12 mouse cellular contexts compared by ENCODE assay signal in the genomic region with DNA sequence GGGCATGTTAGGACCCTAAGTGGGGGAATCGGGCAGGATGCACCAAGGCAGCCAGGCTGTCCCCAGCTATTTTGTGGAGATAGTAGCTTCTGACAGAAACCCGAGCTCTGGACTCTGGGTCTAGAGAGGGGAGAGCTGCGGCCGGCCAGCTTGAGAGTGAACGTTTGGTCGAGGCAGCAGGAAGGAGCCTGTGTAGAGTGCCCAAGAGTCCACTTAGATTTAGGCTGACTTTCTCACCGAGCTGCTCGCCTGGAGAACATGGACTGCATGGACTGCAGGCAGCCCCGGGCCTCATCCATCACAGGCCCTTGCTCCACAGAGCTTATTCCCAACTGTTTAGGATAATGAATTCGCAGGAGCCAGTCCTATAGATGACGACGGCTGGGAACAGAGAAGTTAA. TPM values are rescaled to one million over a fixed set of nuclear protein-coding genes. Genes with fewer than 3 reads are reported as not detected.
A peak's percentile ranks its signal among the peaks of the same experiment; 100 is the strongest.
DNase-seq lines count a peak whose midpoint lies in the region; ATAC-seq and TF ChIP-seq lines count a peak whose summit lies in the region.
"Had no signal": no experiment of that assay in that cellular context is flagged by ENCODE, and none has a peak within 500 bp of the region (broad histone marks: within the 10 kb centered on the region; RNA-seq: fewer than 3 reads in every experiment).

No protein-coding gene starts in this region.

- H3K27ac ChIP-seq in intestine, embryonic 15.5 days = peak overlapping the region; percentile 55; the same call in 1 of the 2 replicates
- no peak overlapping the region for H3K27ac ChIP-seq in intestine, postnatal 0 days (ENCODE audit: low read depth, low read length)
- H3K27ac ChIP-seq in embryonic facial prominence, embryonic 13.5 days = peak overlapping the region; percentile 33; the same call in 1 of the 2 replicates
- H3K27ac ChIP-seq in hindbrain, embryonic 12.5 days = peak overlapping the region; percentile 96
- H3K27ac ChIP-seq in midbrain, embryonic 16.5 days (ENCODE audit: low read length) = peak overlapping the region; percentile 66; the same call in 1 of the 2 replicates
- H3K27ac ChIP-seq: kidney, postnatal 0 days; liver, embryonic 13.5 days had no signal

- H3K4me3 ChIP-seq in intestine, embryonic 15.5 days (replicated peaks) = no peak overlapping the region
- no peak overlapping the region for H3K4me3 ChIP-seq in intestine, postnatal 0 days (ENCODE audit: low read depth, low read length)
- H3K4me3 ChIP-seq in embryonic facial prominence, embryonic 13.5 days = no peak overlapping the region
- H3K4me3 ChIP-seq in hindbrain, embryonic 12.5 days = 0 out of 2 replicates have a peak overlapping the region, but pooled peaks have one; percentile 16
- H3K4me3 ChIP-seq in midbrain, embryonic 16.5 days (ENCODE audit: low read depth, low read length) = no peak overlapping the region
- H3K4me3 ChIP-seq: liver, embryonic 13.5 days had no signal

- no peak for DNase-seq in right cerebral cortex, postnatal 25 days
- DNase-seq in thymus, postnatal 14 days = no peak
- DNase-seq: adrenal gland, postnatal 14 days; liver, embryonic 13.5 days had no signal

- H3K9me3 ChIP-seq in intestine, embryonic 15.5 days = no peaks in the 10 kb centered on the region
- no peaks in the 10 kb centered on the region for H3K9me3 ChIP-seq in intestine, postnatal 0 days (ENCODE audit: control insufficient read depth)
- H3K9me3 ChIP-seq in embryonic facial prominence, embryonic 13.5 days = no peaks in the 10 kb centered on the region
- H3K9me3 ChIP-seq in hindbrain, embryonic 12.5 days (replicated peaks) = no peaks in the 10 kb centered on the region
- no peaks in the 10 kb centered on the region for H3K9me3 ChIP-seq in midbrain, embryonic 16.5 days (replicated peaks; ENCODE audit: control insufficient read depth, low read length, poor library complexity, severe bottlenecking)
- H3K9me3 ChIP-seq: liver, embryonic 13.5 days; megakaryocyte, embryonic 14.5 days had no signal

- H3K9ac ChIP-seq in intestine, embryonic 15.5 days = peak overlapping the region; percentile 6; the same call in 1 of the 2 replicates
- no peak overlapping the region for H3K9ac ChIP-seq in intestine, postnatal 0 days (ENCODE audit: low read depth, low read length)
- H3K9ac ChIP-seq in embryonic facial prominence, embryonic 13.5 days = 0 out of 2 replicates have a peak overlapping the region, but pooled peaks have one; percentile 11
- peak overlapping the region; percentile 43; the same call in 1 of the 2 replicates for H3K9ac ChIP-seq in hindbrain, embryonic 12.5 days
- peak overlapping the region; percentile 53; the same call in 1 of the 2 replicates for H3K9ac ChIP-seq in midbrain, embryonic 16.5 days (ENCODE audit: low read depth, low read length)
- H3K9ac ChIP-seq: liver, embryonic 13.5 days had no signal

- no peak for ATAC-seq in intestine, embryonic 15.5 days
- no peak for ATAC-seq in intestine, postnatal 0 days
- ATAC-seq in embryonic facial prominence, embryonic 13.5 days (ENCODE audit: insufficient number of reproducible peaks, insufficient read depth, low FRiP score, low TSS enrichment, low read depth) = no peak
- peak; percentile 27; the same call in 1 of the 2 replicates for ATAC-seq in hindbrain, embryonic 12.5 days (ENCODE audit: low FRiP score)
- no peak for ATAC-seq in midbrain, embryonic 16.5 days
- ATAC-seq in cerebellum, adult (ENCODE audit: insufficient number of reproducible peaks, low FRiP score, low TSS enrichment) = no peak

- 41% methylated on average over 12 of the region's 12 CpGs for whole genome bisulfite sequencing in intestine, embryonic 15.5 days
- 50% methylated on average over 12 of the region's 12 CpGs for WGBS in intestine, postnatal 0 days
- 20% methylated on average over 12 of the region's 12 CpGs for WGBS in embryonic facial prominence, embryonic 13.5 days
- WGBS in hindbrain, embryonic 12.5 days = 18% methylated on average over 12 of the region's 12 CpGs
- WGBS in midbrain, embryonic 16.5 days = 17% methylated on average over 12 of the region's 12 CpGs

- no peak for TF ChIP-seq CTCF in intestine, postnatal 0 days (IDR thresholded peaks at IDR 0.05; ENCODE audit: low read depth)

- H3K36me3 ChIP-seq in intestine, embryonic 15.5 days = 0 out of 2 replicates have a peak, but pooled peaks cover 5% of the 10 kb centered on the region
- H3K36me3 ChIP-seq in intestine, postnatal 0 days (ENCODE audit: control insufficient read depth, insufficient read depth) = peaks cover 7% of the 10 kb centered on the region
- H3K36me3 ChIP-seq in embryonic facial prominence, embryonic 13.5 days = peaks cover 10% of the 10 kb centered on the region; the same call in 1 of the 2 replicates
- H3K36me3 ChIP-seq in hindbrain, embryonic 12.5 days = peaks cover 7% of the 10 kb centered on the region; the same call in 1 of the 2 replicates
- 0 out of 2 replicates have a peak, but pooled peaks cover 3% of the 10 kb centered on the region for H3K36me3 ChIP-seq in midbrain, embryonic 16.5 days (ENCODE audit: control insufficient read depth, insufficient read depth, low read length)

- H3K4me1 ChIP-seq in intestine, embryonic 15.5 days (replicated peaks) = peaks cover 62% of the 10 kb centered on the region
- H3K4me1 ChIP-seq in intestine, postnatal 0 days (replicated peaks; ENCODE audit: control insufficient read depth, insufficient read depth, low read length) = peaks cover 3% of the 10 kb centered on the region; the same call in 1 of the 2 replicates
- H3K4me1 ChIP-seq in embryonic facial prominence, embryonic 13.5 days = peaks cover 96% of the 10 kb centered on the region
- H3K4me1 ChIP-seq in hindbrain, embryonic 12.5 days = peaks cover 100% of the 10 kb centered on the region
- peaks cover 59% of the 10 kb centered on the region for H3K4me1 ChIP-seq in midbrain, embryonic 16.5 days (ENCODE audit: control insufficient read depth, insufficient read depth, low read length)

- no peaks in the 10 kb centered on the region for H3K27me3 ChIP-seq in intestine, embryonic 15.5 days (replicated peaks)
- H3K27me3 ChIP-seq in intestine, postnatal 0 days (replicated peaks; ENCODE audit: control insufficient read depth, insufficient read depth, low read length) = no peaks in the 10 kb centered on the region
- H3K27me3 ChIP-seq in embryonic facial prominence, embryonic 13.5 days = no peaks in the 10 kb centered on the region
- 0 out of 2 replicates have a peak, but pooled peaks cover 3% of the 10 kb centered on the region for H3K27me3 ChIP-seq in hindbrain, embryonic 12.5 days
- H3K27me3 ChIP-seq in midbrain, embryonic 16.5 days (ENCODE audit: control insufficient read depth, insufficient read depth, low read depth, low read length) = no peaks in the 10 kb centered on the region
- H3K27me3 ChIP-seq: liver, embryonic 13.5 days; megakaryocyte, embryonic 14.5 days had no signal

- no peak overlapping the region for H3K4me2 ChIP-seq in intestine, embryonic 15.5 days (replicated peaks)
- H3K4me2 ChIP-seq in intestine, postnatal 0 days (replicated peaks; ENCODE audit: low read depth) = no peak overlapping the region
- H3K4me2 ChIP-seq in embryonic facial prominence, embryonic 13.5 days = 0 out of 2 replicates have a peak overlapping the region, but pooled peaks have one; percentile 54
- H3K4me2 ChIP-seq in hindbrain, embryonic 12.5 days (replicated peaks) = peak overlapping the region; percentile 54
- H3K4me2 ChIP-seq in midbrain, embryonic 16.5 days (ENCODE audit: low read length) = peak overlapping the region; percentile 53
- H3K4me2 ChIP-seq: liver, embryonic 13.5 days had no signal

RNA-seq across cellular contexts. Expression of a gene that starts 38.7 kb away (rescaled TPM):
- polyA plus RNA-seq in intestine, embryonic 15.5 days (2015; fragmentation: Nextera tagmentation; extraction: Ambion mirVana) = 88.4 and 88.8 TPM in 2 replicates
- 23.1 and 23.7 TPM in 2 replicates for polyA plus RNA-seq in intestine, postnatal 0 days (2015; fragmentation: Nextera tagmentation; extraction: Ambion mirVana)
- polyA plus RNA-seq in embryonic facial prominence, embryonic 13.5 days (2015; fragmentation: Nextera tagmentation; extraction: Ambion mirVana) = 98.6 and 111 TPM in 2 replicates
- 49.6 and 65.3 TPM in 2 replicates for polyA plus RNA-seq in hindbrain, embryonic 12.5 days (2016; fragmentation: Nextera tagmentation; extraction: Ambion mirVana)
- polyA plus RNA-seq in midbrain, embryonic 16.5 days (2015; fragmentation: Nextera tagmentation; extraction: Ambion mirVana) = 10.7 and 13.3 TPM in 2 replicates

Comparison
In these comparisons a context has a peak if more than half of its experiments do, and no peak if none do; other contexts are left out.
1. H3K4me2 ChIP-seq: peak in embryonic facial prominence, embryonic 13.5 days (single experiment), hindbrain, embryonic 12.5 days (single experiment) and midbrain, embryonic 16.5 days (single experiment); none in intestine, embryonic 15.5 days (single experiment) and intestine, postnatal 0 days (single experiment).